In genomic region chr3:138197556-138197955, GRCm38 (mm10) we compare ENCODE assay signal across 12 mouse cellular contexts. TPM values are rescaled to one million over a fixed set of nuclear protein-coding genes. Genes with fewer than 3 reads are reported as not detected.
DNase-seq lines count a peak whose midpoint lies in the region; ATAC-seq and TF ChIP-seq lines count a peak whose summit lies in the region.
"Had no signal": no experiment of that assay in that cellular context is flagged by ENCODE, and none has a peak within 500 bp of the region (broad histone marks: within the 10 kb centered on the region; RNA-seq: fewer than 3 reads in every experiment).

No protein-coding gene starts in this region.

- no peak for TF ChIP-seq CTCF in forebrain, postnatal 0 days (IDR thresholded peaks at IDR 0.05; ENCODE audit: low read depth)
- TF ChIP-seq CTCF in CH12.LX (conservative IDR thresholded peaks at IDR 0.05 in 1 of 2, IDR thresholded peaks at IDR 0.05 in 1 of 2; ENCODE audit: low read depth in 2 of 2, low read length in 2 of 2), result no peak

- ATAC-seq in forebrain, postnatal 0 days, result peak; percentile 10; the same call in 1 of the 2 replicates
- ATAC-seq in forebrain, embryonic 11.5 days (replicated peaks; ENCODE audit: low FRiP score), result no peak
- peak; percentile 59; the same call in 1 of the 2 replicates for ATAC-seq in kidney, embryonic 15.5 days (replicated peaks; ENCODE audit: low FRiP score)

- H3K79me2 ChIP-seq in CH12.LX (replicated peaks; ENCODE audit: control insufficient read depth, extremely low read depth, insufficient read depth, poor library complexity, severe bottlenecking), result no peaks in the 10 kb centered on the region

- dilution Hi-C loops in CH12.LX (cut with MboI; ENCODE audit: extremely low pct_ligation_motif_present, extremely low pct_unique_long_range_greater_than_20kb, low sequenced_read_pairs), result no loop called here

- H3K9ac ChIP-seq in forebrain, postnatal 0 days, result no peak overlapping the region
- no peak overlapping the region for H3K9ac ChIP-seq in forebrain, embryonic 11.5 days (ENCODE audit: low read length)
- no peak overlapping the region for H3K9ac ChIP-seq in kidney, embryonic 15.5 days
- no peak overlapping the region; the same call in 1 of the 2 replicates for H3K9ac ChIP-seq in CH12.LX (ENCODE audit: insufficient read depth, low read depth)
- H3K9ac ChIP-seq: liver, embryonic 15.5 days had no signal

- TF ChIP-seq RAD21 in CH12.LX (IDR thresholded peaks at IDR 0.05; ENCODE audit: low read depth, low read length), result no peak

- no peaks in the 10 kb centered on the region for H3K4me1 ChIP-seq in forebrain, postnatal 0 days (ENCODE audit: insufficient read depth)
- no peaks in the 10 kb centered on the region for H3K4me1 ChIP-seq in forebrain, embryonic 11.5 days (replicated peaks; ENCODE audit: control insufficient read depth, insufficient read depth, low read length)
- H3K4me1 ChIP-seq in kidney, embryonic 15.5 days, result peaks cover 11% of the 10 kb centered on the region
- peaks cover 9 to 16% of the 10 kb centered on the region in 2 experiments for H3K4me1 ChIP-seq in CH12.LX (ENCODE audit: control insufficient read depth in 1 of 2, insufficient read depth in 2 of 2)
- H3K4me1 ChIP-seq: liver, embryonic 15.5 days had no signal

- no peaks in the 10 kb centered on the region for H3K36me3 ChIP-seq in forebrain, postnatal 0 days (ENCODE audit: insufficient read depth)
- H3K36me3 ChIP-seq in forebrain, embryonic 11.5 days (ENCODE audit: control insufficient read depth, insufficient read depth, low read length), result no peaks in the 10 kb centered on the region
- no peaks in the 10 kb centered on the region for H3K36me3 ChIP-seq in kidney, embryonic 15.5 days
- H3K36me3 ChIP-seq in CH12.LX (replicated peaks in 1 of 2; ENCODE audit: control insufficient read depth in 1 of 2, insufficient read depth in 1 of 2, low read length in 1 of 2), result no peaks in the 10 kb centered on the region
- H3K36me3 ChIP-seq: liver, embryonic 15.5 days had no signal

- no peaks in the 10 kb centered on the region for H3K9me3 ChIP-seq in forebrain, postnatal 0 days (ENCODE audit: low read length)
- no peaks in the 10 kb centered on the region for H3K9me3 ChIP-seq in forebrain, embryonic 11.5 days (ENCODE audit: control insufficient read depth, low read length)
- H3K9me3 ChIP-seq in kidney, embryonic 15.5 days (replicated peaks), result no peaks in the 10 kb centered on the region
- no peaks in the 10 kb centered on the region for H3K9me3 ChIP-seq in CH12.LX (replicated peaks; ENCODE audit: low read length)
- H3K9me3 ChIP-seq: liver, embryonic 15.5 days had no signal

- no peak for DNase-seq in forebrain, postnatal 0 days
- DNase-seq in forebrain, embryonic 11.5 days (ENCODE audit: low spot score), result no peak
- no peak for DNase-seq in kidney, adult 11 months
- no peak for DNase-seq in CH12.LX (ENCODE audit: extremely low read depth)
- DNase-seq in fat pad, adult 2 months (ENCODE audit: extremely low read depth, low read depth, low spot score), result peak; percentile 78
- no peak for DNase-seq in natural killer cell, adult 2 months (ENCODE audit: low spot score in 2 of 2)

- no peak overlapping the region for H3K27ac ChIP-seq in forebrain, postnatal 0 days (ENCODE audit: low read depth, low read length)
- no peak overlapping the region for H3K27ac ChIP-seq in forebrain, embryonic 11.5 days (ENCODE audit: low read depth, low read length)
- H3K27ac ChIP-seq in kidney, embryonic 15.5 days, result no peak overlapping the region
- no peak overlapping the region for H3K27ac ChIP-seq in CH12.LX (ENCODE audit: insufficient read depth, low read depth)
- H3K27ac ChIP-seq: liver, embryonic 15.5 days had no signal

- 68% methylated on average over 9 of the region's 9 CpGs for WGBS in forebrain, postnatal 0 days
- WGBS in forebrain, embryonic 11.5 days, result 67% methylated on average over 9 of the region's 9 CpGs
- 62% methylated on average over 9 of the region's 9 CpGs for WGBS in kidney, embryonic 15.5 days

- TF ChIP-seq POLR2A in CH12.LX (IDR thresholded peaks at IDR 0.05; ENCODE audit: low read depth, low read length), result no peak

- in situ Hi-C loops in CH12.LX (cut with MboI; ENCODE audit: low pct_ligation_motif_present, low pct_unique_long_range_greater_than_20kb, low sequenced_read_pairs), result loop anchor here (10.0 kb wide), 1 partner anchor 237 kb away; no protein-coding TSS in a partner anchor

- no peak for TF ChIP-seq EP300 in CH12.LX (IDR thresholded peaks at IDR 0.05; ENCODE audit: low read length)

- no peaks in the 10 kb centered on the region for H3K27me3 ChIP-seq in forebrain, postnatal 0 days (ENCODE audit: insufficient read depth, low read length)
- no peaks in the 10 kb centered on the region for H3K27me3 ChIP-seq in forebrain, embryonic 11.5 days (ENCODE audit: control insufficient read depth, insufficient read depth, low read length)
- 0 out of 2 replicates have a peak, but pooled peaks cover 3% of the 10 kb centered on the region for H3K27me3 ChIP-seq in kidney, embryonic 15.5 days
- H3K27me3 ChIP-seq in CH12.LX (replicated peaks), result peaks cover 2% of the 10 kb centered on the region
- H3K27me3 ChIP-seq: liver, embryonic 15.5 days had no signal

- H3K4me2 ChIP-seq in forebrain, postnatal 0 days (ENCODE audit: low read depth), result no peak overlapping the region
- H3K4me2 ChIP-seq in forebrain, embryonic 11.5 days (ENCODE audit: low read depth, low read length, severe bottlenecking), result no peak overlapping the region
- peak overlapping the region; percentile 59 for H3K4me2 ChIP-seq in kidney, embryonic 15.5 days
- peak overlapping the region; percentile 94; the same call in 1 of the 2 replicates for H3K4me2 ChIP-seq in CH12.LX (ENCODE audit: insufficient read depth, low read depth, poor library complexity, severe bottlenecking)

- H3K4me3 ChIP-seq in forebrain, postnatal 0 days (ENCODE audit: low read depth, low read length), result no peak overlapping the region
- H3K4me3 ChIP-seq in forebrain, embryonic 11.5 days (ENCODE audit: low read depth, low read length), result no peak overlapping the region
- no peak overlapping the region; the same call in 1 of the 2 replicates for H3K4me3 ChIP-seq in kidney, embryonic 15.5 days (replicated peaks)
- no peak overlapping the region for H3K4me3 ChIP-seq in CH12.LX (replicated peaks in 1 of 3; ENCODE audit: low read depth in 2 of 3, low read length in 2 of 3, poor library complexity in 1 of 3)
- H3K4me3 ChIP-seq: liver, embryonic 15.5 days had no signal

TF ChIP-seq in CH12.LX, 34 proteins besides CTCF, POLR2A, EP300 and RAD21:
- TF ChIP-seq CHD1 (IDR thresholded peaks at IDR 0.05; ENCODE audit: low read depth, low read length) (peak; percentile 50; the same call in 1 of the 2 replicates), MYC (IDR thresholded peaks at IDR 0.05; ENCODE audit: low read depth, low read length) (no peak), USF2 (conservative IDR thresholded peaks at IDR 0.05; ENCODE audit: low read depth, low read length) (no peak), NELFE (IDR thresholded peaks at IDR 0.05; ENCODE audit: low read depth, low read length) (0 out of 2 replicates have a peak, but pooled peaks have one; percentile 9), RCOR1 (conservative IDR thresholded peaks at IDR 0.05; ENCODE audit: low read depth, low read length) (no peak; the same call in 1 of the 2 replicates), NRF1 (IDR thresholded peaks at IDR 0.05; ENCODE audit: low read depth, low read length) (no peak)
TF ChIP-seq in CH12.LX: peak in this region for 2.

RNA-seq across cellular contexts. Expression of gene 4930579F01Rik, which starts 3.9 kb away (rescaled TPM):
- not detected in 2 replicates for total RNA-seq in forebrain, postnatal 0 days (2014; rRNA removed)
- polyA plus RNA-seq in forebrain, postnatal 0 days (2015; fragmentation: Nextera tagmentation; extraction: Ambion mirVana), result 0.09 TPM in 1 of 2 replicates, not detected in the other
- 0.16 TPM in 1 of 2 replicates, not detected in the other for polyA plus RNA-seq in forebrain, embryonic 11.5 days (2014; fragmentation: Nextera tagmentation; extraction: Ambion mirVana)
- polyA plus RNA-seq in kidney, embryonic 15.5 days (2015; fragmentation: Nextera tagmentation; extraction: Ambion mirVana), result 0.09 and 0.19 TPM in 2 replicates
- not detected in 2 replicates for total RNA-seq in CH12.LX (2012; rRNA removed)
- not detected in 2 replicates for total RNA-seq in CH12.LX (2014; rRNA removed)
- not detected in 2 replicates for polyA plus RNA-seq in CH12.LX (2012; ENCODE audit: insufficient read length, low read depth)
- total RNA-seq: heart, postnatal 36 days; left cerebral cortex, postnatal 14 days had no signal
- polyA plus RNA-seq: cortical plate, adult 2 months; frontal cortex, adult 2 months; liver, embryonic 15.5 days had no signal

RNA-seq across cellular contexts. Expression of gene Adh7, which starts 20.0 kb away (rescaled TPM):
- 0.62 and 1.6 TPM in 2 replicates for total RNA-seq in forebrain, postnatal 0 days (2014; rRNA removed)
- 1.0 TPM in 2 replicates for polyA plus RNA-seq in forebrain, postnatal 0 days (2015; fragmentation: Nextera tagmentation; extraction: Ambion mirVana)
- 0.16 TPM in 1 of 2 replicates, not detected in the other for polyA plus RNA-seq in forebrain, embryonic 11.5 days (2014; fragmentation: Nextera tagmentation; extraction: Ambion mirVana)
- polyA plus RNA-seq in kidney, embryonic 15.5 days (2015; fragmentation: Nextera tagmentation; extraction: Ambion mirVana), result 0.74 and 0.91 TPM in 2 replicates
- not detected in 2 replicates for total RNA-seq in CH12.LX (2012; rRNA removed)
- not detected in 2 replicates for total RNA-seq in CH12.LX (2014; rRNA removed)
- polyA plus RNA-seq in CH12.LX (2012; ENCODE audit: insufficient read length, low read depth), result not detected in 2 replicates

RNA-seq across cellular contexts. Expression of gene Mttp, which starts 52.8 kb away (rescaled TPM):
- total RNA-seq in forebrain, postnatal 0 days (2014; rRNA removed), result 6.4 and 7.5 TPM in 2 replicates
- polyA plus RNA-seq in forebrain, postnatal 0 days (2015; fragmentation: Nextera tagmentation; extraction: Ambion mirVana), result 4.6 and 5.0 TPM in 2 replicates
- polyA plus RNA-seq in forebrain, embryonic 11.5 days (2014; fragmentation: Nextera tagmentation; extraction: Ambion mirVana), result 11.4 and 12.5 TPM in 2 replicates
- 8.4 and 9.6 TPM in 2 replicates for polyA plus RNA-seq in kidney, embryonic 15.5 days (2015; fragmentation: Nextera tagmentation; extraction: Ambion mirVana)
- 4.0 and 4.5 TPM in 2 replicates for total RNA-seq in CH12.LX (2012; rRNA removed)
- total RNA-seq in CH12.LX (2014; rRNA removed), result 6.2 and 6.3 TPM in 2 replicates
- 5.9 and 6.0 TPM in 2 replicates for polyA plus RNA-seq in CH12.LX (2012; ENCODE audit: insufficient read length, low read depth)

RNA-seq across cellular contexts. Expression of gene Trmt10a, which starts 54.3 kb away (rescaled TPM):
- total RNA-seq in forebrain, postnatal 0 days (2014; rRNA removed), result 2.5 and 7.2 TPM in 2 replicates
- polyA plus RNA-seq in forebrain, postnatal 0 days (2015; fragmentation: Nextera tagmentation; extraction: Ambion mirVana), result 5.1 and 6.2 TPM in 2 replicates
- 15.1 and 16.2 TPM in 2 replicates for polyA plus RNA-seq in forebrain, embryonic 11.5 days (2014; fragmentation: Nextera tagmentation; extraction: Ambion mirVana)
- polyA plus RNA-seq in kidney, embryonic 15.5 days (2015; fragmentation: Nextera tagmentation; extraction: Ambion mirVana), result 14.0 and 14.2 TPM in 2 replicates
- total RNA-seq in CH12.LX (2012; rRNA removed) (38.0 and 43.9 TPM in 2 replicates), CH12.LX (2014; rRNA removed) (31.6 and 33.1 TPM in 2 replicates)
- polyA plus RNA-seq in CH12.LX (2012; ENCODE audit: insufficient read length, low read depth), result 65.7 and 90.4 TPM in 2 replicates

Comparison
In these comparisons a context has a peak if more than half of its experiments do, and no peak if none do; other contexts are left out.
1. H3K4me2 ChIP-seq: peak in kidney, embryonic 15.5 days (single experiment) and CH12.LX (single experiment); none in forebrain, postnatal 0 days (single experiment) and forebrain, embryonic 11.5 days (single experiment).